Mouse (Mus musculus): ENCODE data around the gene Trak2.
"Not testable (repeated sequence)": the region's sequence is repeated elsewhere in the genome, so short reads cannot be mapped to it uniquely, and the experiment has no call there.

The Trak2 gene

GRCm38 (mm10) chr1:58889826-58890546 lies 83.2 kb downstream of the Trak2 start:
- DNase-seq (ENCODE audit: low spot score), result peak; percentile 88

GRCm38 (mm10) chr1:58885646-58886045 lies 87.6 kb downstream of the Trak2 start:
- DNase-seq (ENCODE audit: low spot score), result no peak

DNA sequence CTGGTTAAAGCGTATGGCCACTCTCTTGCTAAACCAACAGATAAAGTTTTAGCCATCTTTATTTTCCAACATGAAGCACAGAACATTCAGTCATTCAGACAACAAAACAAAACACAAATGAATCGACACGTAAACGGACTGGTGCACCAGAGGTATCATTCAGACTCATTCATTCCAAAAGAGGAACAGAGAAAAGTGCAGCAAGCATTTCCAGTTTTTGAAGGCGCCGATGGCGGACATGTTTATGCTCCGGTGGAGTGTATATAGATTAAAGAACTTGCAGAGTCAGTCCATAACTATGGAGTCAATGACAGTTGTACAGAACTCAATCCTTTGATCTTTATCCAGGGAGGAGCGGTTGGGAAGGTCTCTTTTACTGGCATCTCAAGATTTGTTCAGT lies 90.0 kb downstream of the Trak2 start:
- not testable (repeated sequence) for DNase-seq (ENCODE audit: low spot score)

GRCm38 (mm10) chr1:58879291-58879690 lies 93.9 kb downstream of the Trak2 start:
- DNase-seq (ENCODE audit: low spot score), result not testable (repeated sequence)

GRCm38 (mm10) chr1:58876500-58876899 lies 96.7 kb downstream of the Trak2 start:
- not testable (repeated sequence) for DNase-seq (ENCODE audit: low spot score)

DNA sequence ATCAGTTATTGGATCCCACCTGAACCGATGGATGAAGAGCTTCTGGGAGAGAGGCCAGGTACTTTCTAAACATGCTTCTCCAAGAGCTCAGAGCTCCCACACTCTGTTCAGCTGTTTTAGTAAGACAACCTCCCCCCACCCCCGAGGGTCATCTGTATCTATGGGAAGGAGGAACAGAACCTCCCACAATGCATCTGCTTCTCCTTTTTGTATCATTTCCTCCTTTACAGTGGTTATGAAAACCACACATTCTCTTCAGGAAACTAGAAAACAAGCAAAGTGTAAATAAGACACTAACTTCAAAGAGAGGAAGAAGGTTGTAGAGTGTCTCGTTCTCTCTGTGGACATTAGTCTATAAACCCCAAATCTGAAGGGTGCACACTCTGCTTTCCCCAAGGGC lies 112.6 kb downstream of the Trak2 start:
- not testable (repeated sequence) for DNase-seq (ENCODE audit: low spot score)

DNA sequence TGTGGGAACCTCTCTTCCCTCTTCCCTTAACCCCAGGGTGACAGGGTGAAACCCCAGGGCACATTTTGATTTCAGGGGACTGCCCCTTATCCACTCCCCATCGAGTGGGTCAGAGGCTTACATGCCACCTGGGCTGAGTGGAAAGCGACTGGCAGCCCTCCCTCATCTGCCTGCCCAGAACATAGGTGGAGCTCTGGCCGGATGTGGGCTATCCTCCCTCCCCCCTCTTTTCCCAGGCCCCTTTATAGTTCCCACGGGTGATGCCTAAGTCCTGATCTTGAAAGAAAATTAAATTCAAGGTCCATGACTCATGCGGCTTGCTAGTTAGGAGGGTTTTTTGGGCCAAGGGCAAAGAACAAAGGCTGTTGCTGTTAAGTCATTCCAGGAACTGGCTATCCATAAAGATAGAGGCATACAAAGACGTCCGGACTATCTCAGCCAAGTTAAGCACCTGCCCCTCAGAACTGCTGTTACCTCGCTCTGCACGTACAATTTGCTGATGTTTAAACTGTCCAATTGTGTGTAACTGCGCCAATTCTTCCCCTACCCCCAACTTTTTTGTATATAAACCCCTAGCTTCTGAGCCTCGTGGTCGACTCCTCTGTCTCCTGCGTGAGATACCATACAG lies 113.4 kb downstream of the Trak2 start:
- peak; percentile 20 for DNase-seq (ENCODE audit: low spot score)

- DNase-seq (ENCODE audit: low spot score), result not testable (repeated sequence)
These were observed 114.1 kb downstream of the Trak2 start for GRCm38 (mm10) chr1:58859131-58859530.

- not testable (repeated sequence) for DNase-seq (ENCODE audit: low spot score)
These were observed 116.4 kb downstream of the Trak2 start for GRCm38 (mm10) chr1:58856811-58857210.

Data from urinary bladder, postnatal 14 days (tissue).